Mouse (Mus musculus) macrophage (primary cell): ENCODE data around the gene Tm4sf19. TPM values are rescaled to one million over a fixed set of nuclear protein-coding genes. Genes with fewer than 3 reads are reported as not detected.

Source experiments
- H3K27ac ChIP-seq: fragments of 350-480 bp; formaldehyde crosslinking; 2 replicates; pipeline ENCODE4 v1.9.0; 2021
- H3K36me3 ChIP-seq: fragments of 350-480 bp; formaldehyde crosslinking; 2 replicates; pipeline ENCODE4 v1.9.0; 2021; ENCODE audit errors: inconsistent target
- H3K4me3 ChIP-seq: fragments of 350-480 bp; formaldehyde crosslinking; 2 replicates; pipeline ENCODE4 v1.9.0; 2021; ENCODE audit errors: inconsistent target
- H3K79me2 ChIP-seq: fragments of 350-480 bp; formaldehyde crosslinking; 2 replicates; pipeline ENCODE4 v1.9.0; 2021; ENCODE audit errors: inconsistent target
- whole genome bisulfite sequencing: methylation state at CpG from one replicate; pipeline ENCODE4 v1.1.7; 2026; ENCODE audit warnings: inconsistent platforms; ENCODE audit not compliant: missing documents; 5-methylcytosine and 5-hydroxymethylcytosine counted together
- polyA plus RNA-seq: library from polyadenylated mRNA; stranded (reverse); fragments of 250-400 nt; gene quantifications from 3 replicates; pipeline ENCODE4 v1.2.4, GENCODE M21; 2018; ENCODE audit warnings: inconsistent platforms

Gene Tm4sf19
- polyA plus RNA-seq, 1 experiment from 2014 or later: 1.2 TPM

GRCm38 (mm10) chr16:32402818-32403217 is 2.5 kb downstream of the Tm4sf19 start:
- 70% methylated on average over 3 of the region's 3 CpGs for WGBS
- Histone ChIP-seq H3K79me2 (no peaks in the 10 kb centered on the region), H3K4me3 (no peak overlapping the region), H3K27ac (peak overlapping the region; percentile 69), H3K36me3 (no peaks in the 10 kb centered on the region)

GRCm38 (mm10) chr16:32405716-32406115 is 5.4 kb downstream of the Tm4sf19 start:
- Histone ChIP-seq H3K36me3 (no peaks in the 10 kb centered on the region), H3K4me3 (no peak overlapping the region), H3K27ac (no peak overlapping the region), H3K79me2 (no peaks in the 10 kb centered on the region)
- 96% methylated on average over 9 of the region's 9 CpGs for WGBS

- Histone ChIP-seq H3K4me3 (no peak overlapping the region), H3K36me3 (no peaks in the 10 kb centered on the region), H3K79me2 (no peaks in the 10 kb centered on the region), H3K27ac (no peak overlapping the region)
- WGBS: 75% methylated on average over 6 of the region's 6 CpGs
Observed at GRCm38 (mm10) chr16:32406671-32407070, 6.4 kb downstream of the Tm4sf19 start.

GRCm38 (mm10) chr16:32407730-32408129 is 7.4 kb downstream of the Tm4sf19 start:
- Histone ChIP-seq H3K36me3 (no peaks in the 10 kb centered on the region), H3K4me3 (no peak overlapping the region), H3K79me2 (no peaks in the 10 kb centered on the region), H3K27ac (no peak overlapping the region)
- WGBS: 64% methylated on average over 10 of the region's 10 CpGs

- Histone ChIP-seq H3K79me2 (peaks cover 11% of the 10 kb centered on the region; the same call in 1 of the 2 replicates), H3K27ac (no peak overlapping the region), H3K36me3 (no peaks in the 10 kb centered on the region), H3K4me3 (no peak overlapping the region)
- WGBS: 100% methylated on average over 1 of the region's 1 CpGs
Observed at GRCm38 (mm10) chr16:32417457-32417856, 17.2 kb downstream of the Tm4sf19 start.

- Histone ChIP-seq H3K4me3 (peak within 1 kb of the TSS; percentile 76), H3K79me2 (peaks cover 11% of the 10 kb centered on the region; the same call in 1 of the 2 replicates), H3K36me3 (no peaks in the 10 kb centered on the region), H3K27ac (peak within 1 kb of the TSS; percentile 78)
- WGBS: 2% methylated on average over 40 of the region's 45 CpGs
Observed at GRCm38 (mm10) chr16:32419517-32420483, 19.5 kb downstream of the Tm4sf19 start, which contains the start of gene Tctex1d2. TSS of gene Tctex1d2 (plus strand) at chr16:32419702.

- H3K4me3 ChIP-seq: no peak overlapping the region
- 97% methylated on average over 3 of the region's 3 CpGs for WGBS
- no peak overlapping the region for H3K27ac ChIP-seq
- H3K36me3 ChIP-seq: no peaks in the 10 kb centered on the region
- H3K79me2 ChIP-seq: peaks cover 18% of the 10 kb centered on the region
Observed at GRCm38 (mm10) chr16:32427506-32427905, 27.2 kb downstream of the Tm4sf19 start.

GRCm38 (mm10) chr16:32430474-32431046 is 30.3 kb downstream of the Tm4sf19 start, which contains the start of gene Pcyt1a:
TSS of gene Pcyt1a (plus strand) at chr16:32430921.
- peaks cover 48% of the 10 kb centered on the region for H3K79me2 ChIP-seq
- H3K27ac ChIP-seq: peak within 1 kb of the TSS; percentile 87
- no peaks in the 10 kb centered on the region for H3K36me3 ChIP-seq
- WGBS: under 1% methylated on average over 50 of the region's 54 CpGs
- peak within 1 kb of the TSS; percentile 99 for H3K4me3 ChIP-seq

GRCm38 (mm10) chr16:32431047-32431591 is 30.8 kb downstream of the Tm4sf19 start:
- peak overlapping the region; percentile 99 for H3K4me3 ChIP-seq
- 1% methylated on average over 28 of the region's 28 CpGs for WGBS
- H3K36me3 ChIP-seq: no peaks in the 10 kb centered on the region
- peaks cover 54% of the 10 kb centered on the region for H3K79me2 ChIP-seq
- H3K27ac ChIP-seq: peak overlapping the region; percentile 87

- WGBS: 90% methylated on average over 1 of the region's 1 CpGs
- Histone ChIP-seq H3K79me2 (peaks cover 62% of the 10 kb centered on the region), H3K4me3 (peak overlapping the region; percentile 99), H3K27ac (0 out of 2 replicates have a peak overlapping the region, but pooled peaks have one; percentile 1), H3K36me3 (no peaks in the 10 kb centered on the region)
Observed at GRCm38 (mm10) chr16:32431926-32432325, 31.6 kb downstream of the Tm4sf19 start.

GRCm38 (mm10) chr16:32433138-32433537 is 32.8 kb downstream of the Tm4sf19 start:
- H3K4me3 ChIP-seq: no peak overlapping the region
- WGBS: 86% methylated on average over 2 of the region's 2 CpGs
- H3K36me3 ChIP-seq: no peaks in the 10 kb centered on the region
- H3K27ac ChIP-seq: no peak overlapping the region
- peaks cover 74% of the 10 kb centered on the region for H3K79me2 ChIP-seq

GRCm38 (mm10) chr16:32434066-32434465 is 33.8 kb downstream of the Tm4sf19 start:
- H3K4me3 ChIP-seq: no peak overlapping the region
- H3K27ac ChIP-seq: peak overlapping the region; percentile 38
- 0% methylated on average over 6 of the region's 6 CpGs for WGBS

GRCm38 (mm10) chr16:32434691-32435090 is 34.4 kb downstream of the Tm4sf19 start:
- Histone ChIP-seq H3K36me3 (peaks cover 6% of the 10 kb centered on the region; the same call in 1 of the 2 replicates), H3K79me2 (peaks cover 90% of the 10 kb centered on the region), H3K4me3 (no peak overlapping the region), H3K27ac (peak overlapping the region; percentile 38)

More at GRCm38 (mm10) chr16:32434066-32434465, 33.8 kb downstream of the Tm4sf19 start:
- H3K36me3 ChIP-seq: no peaks in the 10 kb centered on the region
- H3K79me2 ChIP-seq: peaks cover 83% of the 10 kb centered on the region

GRCm38 (mm10) chr16:32436657-32437056 is 36.4 kb downstream of the Tm4sf19 start:
- Histone ChIP-seq H3K36me3 (peaks cover 25% of the 10 kb centered on the region; the same call in 1 of the 2 replicates), H3K79me2 (peaks cover 100% of the 10 kb centered on the region), H3K4me3 (no peak overlapping the region), H3K27ac (no peak overlapping the region)
- 8% methylated on average over 1 of the region's 1 CpGs for WGBS
